Mouse (Mus musculus) forebrain, embryonic 11.5 days (tissue): ENCODE results near the gene A930002H24Rik. TPM values are rescaled to one million over a fixed set of nuclear protein-coding genes. Genes with fewer than 3 reads are reported as not detected.

Experiments used
- ATAC-seq: fragments of 200-750 bp; cut with Nextera tagmentation; replicated peaks from 2 replicates; pipeline ENCODE4 v1.8.0; 2017; ENCODE audit warnings: moderate TSS enrichment; ENCODE audit not compliant: low FRiP score
- DNase-seq: peaks from one replicate; pipeline ENCODE4 v3.0.0-alpha.2; 2017; ENCODE audit warnings: low spot score
- H3K27ac ChIP-seq: fragments of 300-500 bp; sonication (generic); 2 replicates; pipeline ENCODE4 v1.5.1; 2014; ENCODE audit warnings: low read depth, low read length
- H3K27me3 ChIP-seq: fragments of 300-500 bp; sonication (generic); 2 replicates; pipeline ENCODE4 v1.6.1; 2014; ENCODE audit warnings: mild to moderate bottlenecking, low read length, mixed read lengths; ENCODE audit not compliant: control insufficient read depth, insufficient read depth
- H3K36me3 ChIP-seq: fragments of 300-500 bp; sonication (generic); 2 replicates; pipeline ENCODE4 v1.6.1; 2014; ENCODE audit warnings: mild to moderate bottlenecking, low read length, moderate library complexity, mixed read lengths; ENCODE audit not compliant: control insufficient read depth, insufficient read depth
- H3K4me1 ChIP-seq: fragments of 300-500 bp; sonication (generic); replicated peaks from 2 replicates; pipeline ENCODE4 v1.6.1; 2014; ENCODE audit warnings: low read length, mixed read lengths; ENCODE audit not compliant: control insufficient read depth, insufficient read depth
- H3K4me2 ChIP-seq: fragments of 300-500 bp; sonication (generic); 2 replicates; pipeline ENCODE4 v1.6.1; 2014; ENCODE audit warnings: low read depth, mild to moderate bottlenecking, low read length, moderate library complexity, mixed read lengths; ENCODE audit not compliant: severe bottlenecking
- H3K4me3 ChIP-seq: fragments of 300-500 bp; sonication (generic); 2 replicates; pipeline ENCODE4 v1.5.1; 2014; ENCODE audit warnings: low read depth, low read length
- H3K9ac ChIP-seq: fragments of 300-500 bp; sonication (generic); 2 replicates; pipeline ENCODE4 v1.6.1; 2014; ENCODE audit warnings: low read length
- H3K9me3 ChIP-seq: fragments of 300-500 bp; sonication (generic); 2 replicates; pipeline ENCODE4 v1.6.1; 2016; ENCODE audit warnings: low read length, mixed read lengths; ENCODE audit not compliant: control insufficient read depth
- WGBS: fragments of 180-500 bp; shearing (Covaris S2); extraction: QIAGEN DNeasy Blood & Tissue Kit; methylation state at CpG from one replicate; pipeline ENCODE4 v1.1.7; 2014; 5-methylcytosine and 5-hydroxymethylcytosine counted together
- polyA plus RNA-seq: library from polyadenylated mRNA; unstranded; fragments of >200 nt; fragmentation: Nextera tagmentation; extraction: Ambion mirVana; gene quantifications from 2 replicates; pipeline ENCODE4 v1.2.1, GENCODE M21; 2014

Gene A930002H24Rik
- polyA plus RNA-seq, 1 experiment from 2014 or later: 4.1 TPM

GRCm38 (mm10) chr17:63828561-63829332 is 34.8 kb downstream of the A930002H24Rik start:
- no peaks in the 10 kb centered on the region; the same call in 1 of the 2 replicates for H3K4me1 ChIP-seq
- no peak overlapping the region for H3K27ac ChIP-seq
- WGBS: 61% methylated on average over 5 of the region's 5 CpGs
- H3K27me3 ChIP-seq: no peaks in the 10 kb centered on the region
- no peak overlapping the region for H3K4me2 ChIP-seq
- DNase-seq: no peak
- ATAC-seq: no peak
- no peaks in the 10 kb centered on the region for H3K9me3 ChIP-seq
- H3K4me3 ChIP-seq: no peak overlapping the region
- no peaks in the 10 kb centered on the region for H3K36me3 ChIP-seq
- no peak overlapping the region for H3K9ac ChIP-seq

GRCm38 (mm10) chr17:63826767-63827166 is 36.8 kb downstream of the A930002H24Rik start:
- no peak overlapping the region for H3K4me3 ChIP-seq
- H3K27me3 ChIP-seq: no peaks in the 10 kb centered on the region
- no peaks in the 10 kb centered on the region for H3K4me1 ChIP-seq
- no peak for DNase-seq
- H3K27ac ChIP-seq: no peak overlapping the region
- H3K4me2 ChIP-seq: no peak overlapping the region
- H3K9ac ChIP-seq: no peak overlapping the region
- WGBS: 95% methylated on average over 7 of the region's 7 CpGs
- ATAC-seq: no peak
- no peaks in the 10 kb centered on the region for H3K36me3 ChIP-seq
- no peaks in the 10 kb centered on the region for H3K9me3 ChIP-seq

GRCm38 (mm10) chr17:63826196-63826595 is 37.4 kb downstream of the A930002H24Rik start:
- no peaks in the 10 kb centered on the region for H3K27me3 ChIP-seq
- ATAC-seq (no peak), DNase-seq (no peak)
- no peak overlapping the region for H3K9ac ChIP-seq
- H3K4me2 ChIP-seq: no peak overlapping the region
- WGBS: 88% methylated on average over 8 of the region's 8 CpGs
- no peak overlapping the region for H3K27ac ChIP-seq
- no peaks in the 10 kb centered on the region for H3K36me3 ChIP-seq
- no peaks in the 10 kb centered on the region for H3K9me3 ChIP-seq
- no peak overlapping the region for H3K4me3 ChIP-seq
- H3K4me1 ChIP-seq: no peaks in the 10 kb centered on the region

- H3K4me1 ChIP-seq: no peaks in the 10 kb centered on the region
- ATAC-seq (no peak), DNase-seq (no peak)
- no peak overlapping the region for H3K4me2 ChIP-seq
- H3K4me3 ChIP-seq: no peak overlapping the region
- no peaks in the 10 kb centered on the region for H3K27me3 ChIP-seq
- 95% methylated on average over 4 of the region's 4 CpGs for WGBS
- no peak overlapping the region for H3K9ac ChIP-seq
- H3K36me3 ChIP-seq: no peaks in the 10 kb centered on the region
- no peak overlapping the region for H3K27ac ChIP-seq
- H3K9me3 ChIP-seq: no peaks in the 10 kb centered on the region
These were observed 39.5 kb downstream of the A930002H24Rik start for GRCm38 (mm10) chr17:63824141-63824540.

- H3K4me2 ChIP-seq: no peak overlapping the region
These were observed 45.1 kb downstream of the A930002H24Rik start for GRCm38 (mm10) chr17:63818444-63819027.

GRCm38 (mm10) chr17:63813552-63813951 is 50.0 kb downstream of the A930002H24Rik start:
- no peak overlapping the region for H3K27ac ChIP-seq
- ATAC-seq (no peak), DNase-seq (no peak)
- no peak overlapping the region for H3K4me3 ChIP-seq
- no peaks in the 10 kb centered on the region for H3K27me3 ChIP-seq
- peaks cover 3% of the 10 kb centered on the region; the same call in 1 of the 2 replicates for H3K4me1 ChIP-seq
- H3K36me3 ChIP-seq: no peaks in the 10 kb centered on the region
- H3K9me3 ChIP-seq: no peaks in the 10 kb centered on the region
- no peak overlapping the region for H3K4me2 ChIP-seq
- 78% methylated on average over 6 of the region's 6 CpGs for WGBS
- H3K9ac ChIP-seq: no peak overlapping the region

More at GRCm38 (mm10) chr17:63818444-63819027, 45.1 kb downstream of the A930002H24Rik start:
- H3K27ac ChIP-seq: no peak overlapping the region
- H3K9me3 ChIP-seq: no peaks in the 10 kb centered on the region
- H3K4me1 ChIP-seq: no peaks in the 10 kb centered on the region
- no peaks in the 10 kb centered on the region for H3K36me3 ChIP-seq
- H3K9ac ChIP-seq: no peak overlapping the region
- ATAC-seq: no peak
- no peak overlapping the region for H3K4me3 ChIP-seq
- no peaks in the 10 kb centered on the region for H3K27me3 ChIP-seq
- 90% methylated on average over 10 of the region's 10 CpGs for WGBS
- DNase-seq: no peak

Other genes starting within 250 kb of the A930002H24Rik start
- 36.3 and 40.3 TPM in 2 replicates for gene Fer, start 729 bp downstream of the A930002H24Rik start, polyA plus RNA-seq